Mouse (Mus musculus) brown adipose tissue, adult 24 weeks (tissue): ENCODE measurements around the gene Hoxa10. TPM values are rescaled to one million over a fixed set of nuclear protein-coding genes. Genes with fewer than 3 reads are reported as not detected.

ENCODE experiments used
- H3K27ac ChIP-seq: fragments of 200-500 bp; replicated peaks from 2 replicates; pipeline ENCODE4 v1.5.1; 2012; ENCODE audit warnings: low read depth, mild to moderate bottlenecking, low read length
- H3K4me1 ChIP-seq: fragments of 200-500 bp; 2 replicates; pipeline ENCODE4 v1.6.1; 2012; ENCODE audit warnings: low read length, mixed read lengths; ENCODE audit not compliant: control insufficient read depth, insufficient read depth, insufficient read length
- H3K4me3 ChIP-seq: fragments of 200-500 bp; 2 replicates; pipeline ENCODE4 v1.5.1; 2012; ENCODE audit warnings: low read depth, mild to moderate bottlenecking, low read length, moderate library complexity; ENCODE audit not compliant: insufficient read depth
- polyA plus RNA-seq: library from polyadenylated mRNA; stranded (reverse); fragments of >200 nt; gene quantifications from 2 replicates; pipeline ENCODE4 v1.2.4, GENCODE M21; 2012; ENCODE audit not compliant: missing spikeins, insufficient read depth, insufficient read length

The Hoxa10 gene
- polyA plus RNA-seq = not detected in 2 replicates

GRCm38 (mm10) chr6:52240389-52241000, at the start of gene Hoxa10:
Hoxa10 (minus strand) TSS chr6:52240854.
- no peak within 1 kb of the TSS for H3K4me3 ChIP-seq
- H3K27ac ChIP-seq = no peak within 1 kb of the TSS
- H3K4me1 ChIP-seq = no peaks in the 10 kb centered on the region

- Histone ChIP-seq H3K4me1 (no peaks in the 10 kb centered on the region), H3K27ac (no peak overlapping the region), H3K4me3 (no peak overlapping the region)
Measured at GRCm38 (mm10) chr6:52290186-52290585, 49.5 kb upstream of the Hoxa10 start.

GRCm38 (mm10) chr6:52283896-52284295, 43.2 kb upstream of the Hoxa10 start:
- Histone ChIP-seq H3K4me1 (no peaks in the 10 kb centered on the region), H3K27ac (no peak overlapping the region), H3K4me3 (no peak overlapping the region)

GRCm38 (mm10) chr6:52281084-52281483, 40.4 kb upstream of the Hoxa10 start:
- H3K27ac ChIP-seq = no peak overlapping the region
- H3K4me3 ChIP-seq = no peak overlapping the region
- no peaks in the 10 kb centered on the region for H3K4me1 ChIP-seq

GRCm38 (mm10) chr6:52276920-52277319, 36.3 kb upstream of the Hoxa10 start:
- Histone ChIP-seq H3K27ac (no peak overlapping the region), H3K4me1 (no peaks in the 10 kb centered on the region), H3K4me3 (no peak overlapping the region)

GRCm38 (mm10) chr6:52276382-52276781, 35.7 kb upstream of the Hoxa10 start:
- Histone ChIP-seq H3K4me1 (no peaks in the 10 kb centered on the region), H3K4me3 (no peak overlapping the region), H3K27ac (no peak overlapping the region)

- no peak overlapping the region for H3K27ac ChIP-seq
- no peaks in the 10 kb centered on the region for H3K4me1 ChIP-seq
- H3K4me3 ChIP-seq = no peak overlapping the region
Measured at GRCm38 (mm10) chr6:52275563-52276280, 35.1 kb upstream of the Hoxa10 start.

- Histone ChIP-seq H3K27ac (no peak overlapping the region), H3K4me3 (no peak overlapping the region), H3K4me1 (no peaks in the 10 kb centered on the region)
Measured at GRCm38 (mm10) chr6:52274576-52274975, 33.9 kb upstream of the Hoxa10 start.

GRCm38 (mm10) chr6:52273656-52274280, 33.1 kb upstream of the Hoxa10 start:
- H3K4me3 ChIP-seq = no peak overlapping the region
- H3K27ac ChIP-seq = no peak overlapping the region
- no peaks in the 10 kb centered on the region for H3K4me1 ChIP-seq

GRCm38 (mm10) chr6:52272766-52273655, 32.4 kb upstream of the Hoxa10 start:
- Histone ChIP-seq H3K4me1 (no peaks in the 10 kb centered on the region), H3K4me3 (no peak overlapping the region), H3K27ac (no peak overlapping the region)

- Histone ChIP-seq H3K27ac (no peak overlapping the region), H3K4me1 (no peaks in the 10 kb centered on the region), H3K4me3 (no peak overlapping the region)
Measured at GRCm38 (mm10) chr6:52270494-52271480, 30.1 kb upstream of the Hoxa10 start.

GRCm38 (mm10) chr6:52268756-52269155, 28.1 kb upstream of the Hoxa10 start:
- Histone ChIP-seq H3K4me3 (no peak overlapping the region), H3K27ac (no peak overlapping the region), H3K4me1 (no peaks in the 10 kb centered on the region)

GRCm38 (mm10) chr6:52268341-52268740, 27.7 kb upstream of the Hoxa10 start:
- Histone ChIP-seq H3K27ac (no peak overlapping the region), H3K4me3 (no peak overlapping the region), H3K4me1 (no peaks in the 10 kb centered on the region)

GRCm38 (mm10) chr6:52267691-52268090, 27.0 kb upstream of the Hoxa10 start:
- no peak overlapping the region for H3K27ac ChIP-seq
- no peak overlapping the region for H3K4me3 ChIP-seq
- no peaks in the 10 kb centered on the region for H3K4me1 ChIP-seq
